Mouse (Mus musculus): ENCODE measurements around the gene Ttc41. TPM values are rescaled to one million over a fixed set of nuclear protein-coding genes. Genes with fewer than 3 reads are reported as not detected.

Ttc41 gene
- total RNA-seq, 2 experiments from 2014 or later: 1.9 to 2.3 TPM

- no peak for DNase-seq
- intact Hi-C loops (cut with DNase I): no loop called here
Observed at GRCm38 (mm10) chr10:86744306-86744705, 38.7 kb downstream of the Ttc41 start.

DNA sequence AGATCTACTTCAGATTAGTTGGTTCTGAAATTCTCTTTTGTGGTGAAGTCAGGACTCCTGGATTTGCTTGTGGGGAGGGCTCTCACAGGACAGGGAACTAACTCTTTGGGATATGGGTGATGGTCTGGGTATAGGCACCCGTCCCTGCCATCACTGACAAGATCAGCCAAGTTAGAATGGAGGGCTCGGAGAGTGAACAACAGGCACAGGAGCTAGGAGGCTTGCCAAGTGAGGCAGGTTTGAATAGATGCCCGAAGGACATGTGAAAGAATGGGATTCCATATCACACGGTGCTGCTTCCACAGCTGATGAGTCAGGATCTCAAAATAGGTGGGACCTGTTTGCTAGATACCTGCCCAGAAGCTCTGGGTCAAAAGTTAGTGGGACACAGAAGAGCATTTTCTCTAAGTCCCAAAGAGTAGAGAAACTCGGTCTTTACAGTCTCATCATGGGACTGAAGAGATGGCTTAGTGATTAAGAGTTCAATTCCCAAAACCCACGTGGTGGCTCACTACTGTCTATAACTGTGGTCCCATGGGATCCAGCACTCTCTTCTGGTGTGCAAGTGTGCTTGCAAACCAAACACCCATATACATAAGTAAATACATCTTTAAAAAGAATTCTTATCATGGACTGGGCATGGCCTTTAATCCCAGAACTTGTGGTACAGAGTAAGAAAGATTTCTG lies 50.3 kb downstream of the Ttc41 start:
- DNase-seq: no peak
- intact Hi-C loops (cut with DNase I): no loop called here

DNA sequence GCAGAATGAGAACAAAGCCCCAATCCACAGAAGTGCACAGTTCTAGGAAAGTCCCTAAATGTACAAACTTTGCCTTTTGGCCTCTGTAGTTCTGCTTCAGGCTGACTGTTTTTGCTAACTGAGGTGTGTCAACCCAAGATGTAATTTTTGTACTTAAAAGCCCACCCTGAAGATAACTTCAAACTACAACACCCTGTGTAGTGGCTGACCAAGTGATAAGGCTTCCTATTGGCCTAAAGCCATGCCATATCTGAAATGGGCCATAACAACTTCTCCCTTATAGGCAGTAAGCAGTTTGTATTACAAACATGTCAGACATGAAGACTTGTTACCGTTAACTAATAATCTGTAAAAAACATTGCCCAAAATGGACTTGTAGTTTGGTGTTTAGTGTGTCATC lies 52.1 kb downstream of the Ttc41 start:
- intact Hi-C loops (cut with DNase I): no loop called here
- DNase-seq: no peak

GRCm38 (mm10) chr10:86758211-86758610 lies 52.6 kb downstream of the Ttc41 start:
- DNase-seq: no peak
- intact Hi-C loops (cut with DNase I): no loop called here

DNA sequence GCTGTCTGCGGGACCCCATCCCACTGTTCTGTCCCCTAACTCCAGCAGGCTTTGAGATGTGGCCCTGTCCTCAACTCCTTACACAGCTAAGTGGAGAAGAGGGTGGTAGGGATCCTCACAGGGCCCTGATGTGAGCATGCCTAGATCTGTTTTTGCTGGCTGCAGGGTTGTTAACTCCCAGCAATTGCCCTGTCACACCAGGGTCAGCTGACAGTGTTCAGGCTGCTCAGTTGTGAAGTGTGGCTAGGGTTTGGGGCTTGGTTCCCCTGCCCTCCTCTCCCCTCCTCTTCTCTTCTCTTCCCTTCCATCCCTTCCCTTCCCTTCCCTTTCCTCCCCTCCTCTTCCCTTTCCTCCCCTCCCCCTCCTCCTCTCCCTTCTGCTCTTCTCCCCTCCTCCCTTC lies 55.6 kb downstream of the Ttc41 start:
- no peak for DNase-seq
- intact Hi-C loops (cut with DNase I): no loop called here

DNA sequence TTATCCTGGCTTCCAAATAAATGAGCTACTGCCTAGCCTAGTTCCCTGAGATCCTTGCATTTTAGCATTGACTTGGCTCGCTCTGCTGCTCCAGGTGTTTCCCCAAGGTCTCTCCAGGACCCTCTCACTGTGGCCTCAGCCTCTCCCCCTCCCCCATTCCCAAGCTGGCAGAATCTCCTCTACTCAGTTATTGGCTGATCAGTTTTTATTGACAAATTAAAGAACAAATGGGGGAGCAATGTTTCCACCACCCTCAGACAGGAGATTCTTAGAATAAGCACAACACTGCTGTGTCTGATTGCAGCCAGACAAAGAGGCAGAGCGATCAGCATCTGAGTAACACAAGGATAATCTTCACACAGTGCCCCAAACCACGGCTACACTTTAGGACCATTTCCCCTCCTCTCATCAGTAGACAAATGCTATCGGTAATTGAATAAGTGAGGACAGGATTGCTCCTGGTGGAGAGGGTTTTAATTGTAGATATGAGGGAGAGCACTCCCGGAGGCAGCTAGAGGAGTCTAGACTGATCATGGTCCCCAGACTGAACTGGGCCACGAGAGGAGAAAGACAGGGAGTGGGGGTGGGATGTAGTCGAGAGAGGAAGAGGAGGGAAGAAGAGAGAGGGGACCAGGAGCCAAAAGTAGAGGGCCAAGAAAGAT lies 56.2 kb downstream of the Ttc41 start:
- intact Hi-C loops (cut with DNase I): no loop called here
- no peak for DNase-seq

DNA sequence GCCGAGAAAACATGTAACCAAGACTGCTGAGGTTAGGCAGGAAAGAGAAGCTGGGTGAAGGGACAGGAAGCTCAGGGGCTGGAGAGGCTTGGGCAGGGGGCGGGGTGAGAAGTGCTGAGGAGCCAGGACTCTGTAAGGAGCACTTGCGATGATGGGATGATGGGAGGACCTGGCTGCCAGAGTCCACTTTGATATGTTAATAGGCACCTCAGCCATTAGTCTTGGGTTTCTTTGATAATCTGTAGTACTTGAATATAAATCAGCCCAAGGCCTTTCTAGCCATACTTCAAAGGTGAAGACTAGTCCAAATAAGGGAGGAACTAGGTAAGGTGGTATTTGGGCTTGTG lies 56.7 kb downstream of the Ttc41 start:
- no peak for DNase-seq
- intact Hi-C loops (cut with DNase I): no loop called here

- DNase-seq: no peak
- intact Hi-C loops (cut with DNase I): no loop called here
Observed at GRCm38 (mm10) chr10:86763672-86764071, 58.1 kb downstream of the Ttc41 start, which contains the start of gene Gm49358. Gm49358 (plus strand) TSS chr10:86763972.

DNA sequence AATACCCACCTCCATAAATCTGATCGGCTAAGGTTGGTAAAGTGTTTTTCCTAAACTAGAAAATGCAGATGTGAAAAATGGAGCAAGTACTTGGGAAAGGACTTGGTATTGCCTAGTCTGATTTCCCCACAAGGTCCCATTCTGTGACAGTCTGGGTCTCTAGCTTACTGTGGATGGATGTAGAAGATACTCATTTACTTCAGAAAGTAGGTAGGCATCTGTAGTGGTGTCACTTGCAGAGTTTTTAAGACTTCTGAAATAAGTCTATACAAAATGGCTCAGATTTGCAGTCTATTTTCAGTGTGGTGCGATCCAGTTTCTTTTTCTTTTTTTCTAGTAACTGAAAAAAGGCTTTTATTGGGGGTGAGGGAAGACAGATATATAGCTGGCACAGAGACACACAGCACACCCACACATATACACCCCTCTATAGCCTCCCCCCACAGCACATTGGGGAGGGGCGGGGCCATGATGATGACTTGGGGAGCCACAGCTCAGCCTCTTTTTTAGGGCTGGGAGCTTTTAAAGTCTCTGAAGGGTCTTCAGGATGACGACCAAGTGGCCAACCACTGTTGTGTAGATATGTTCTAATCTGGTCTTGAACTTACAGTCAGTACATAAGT lies 59.8 kb downstream of the Ttc41 start:
- no peak for DNase-seq
- intact Hi-C loops (cut with DNase I): no loop called here

- DNase-seq: no peak
- intact Hi-C loops (cut with DNase I): no loop called here
Observed at GRCm38 (mm10) chr10:86769216-86769615, 63.6 kb downstream of the Ttc41 start.

DNA sequence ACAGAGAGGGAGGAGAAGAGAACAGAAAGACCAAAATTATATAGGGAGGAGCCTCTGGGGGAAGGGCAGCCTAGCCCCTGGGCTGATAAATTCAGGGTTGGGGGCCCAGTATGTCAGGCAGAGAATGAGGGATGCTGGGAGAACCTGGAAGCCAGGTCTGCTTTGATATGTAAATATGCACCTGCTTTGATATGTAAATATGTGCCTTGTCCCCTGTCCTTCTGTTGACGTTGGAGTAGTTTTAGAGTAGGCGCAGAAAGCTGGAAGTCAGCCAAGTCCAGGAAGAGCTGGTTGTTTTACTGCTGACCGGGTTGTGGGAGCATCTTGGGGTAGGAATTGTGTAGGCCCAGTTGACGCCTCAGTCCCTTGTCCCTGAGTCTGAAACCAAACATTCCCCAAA lies 64.2 kb downstream of the Ttc41 start:
- intact Hi-C loops (cut with DNase I): no loop called here
- peak; percentile 24 for DNase-seq

DNA sequence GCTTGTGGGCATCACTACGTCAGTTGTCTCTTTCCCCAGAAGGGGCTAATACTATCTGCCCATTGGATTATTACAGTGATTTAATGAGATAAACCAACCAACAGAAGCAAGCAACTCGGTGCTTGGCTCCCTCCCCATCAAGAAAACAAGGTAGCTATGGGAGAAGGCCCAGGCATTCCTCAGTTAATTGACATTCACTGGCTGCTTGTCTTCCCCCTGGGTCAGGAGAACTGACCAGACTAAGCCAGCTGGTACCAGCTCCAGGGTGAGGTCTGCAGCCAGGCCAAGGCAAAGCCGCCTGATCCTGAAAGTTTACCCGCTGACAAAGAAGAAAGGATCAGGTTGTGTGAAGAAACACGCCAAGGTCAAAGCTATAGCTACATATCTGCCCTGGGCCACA lies 66.1 kb downstream of the Ttc41 start:
- intact Hi-C loops (cut with DNase I): no loop called here
- DNase-seq: peak; percentile 39

- intact Hi-C loops (cut with DNase I): no loop called here
- DNase-seq: peak; percentile 81
Observed at GRCm38 (mm10) chr10:86772231-86772631, 66.6 kb downstream of the Ttc41 start.

GRCm38 (mm10) chr10:86773360-86773759 lies 67.7 kb downstream of the Ttc41 start:
- intact Hi-C loops (cut with DNase I): no loop called here

DNA sequence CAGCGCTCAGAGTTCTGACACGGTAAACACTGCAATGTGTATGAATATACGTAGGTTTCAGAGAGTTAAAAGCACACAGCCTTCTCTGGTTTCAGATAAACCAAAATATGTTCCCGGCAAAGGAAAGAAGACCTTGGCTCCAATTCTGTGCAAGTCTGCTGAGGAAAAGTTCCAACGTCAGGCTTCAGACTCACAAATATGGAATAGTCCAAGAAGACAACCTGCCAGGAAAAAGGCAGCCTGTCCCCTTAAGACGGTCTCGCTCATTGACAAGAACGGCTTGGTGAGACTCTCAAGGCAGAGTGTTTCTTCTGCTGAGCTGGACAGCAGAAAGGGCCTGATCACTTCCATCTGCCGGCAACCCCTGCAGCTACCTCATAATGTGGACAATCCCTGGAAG lies 70.7 kb downstream of the Ttc41 start:
- DNase-seq: no peak
- intact Hi-C loops (cut with DNase I): no loop called here

More at GRCm38 (mm10) chr10:86773360-86773759, 67.7 kb downstream of the Ttc41 start:
- no peak for DNase-seq

GRCm38 (mm10) chr10:86777614-86778319 lies 72.2 kb downstream of the Ttc41 start:
- intact Hi-C loops (cut with DNase I): no loop called here
- no peak for DNase-seq

DNA sequence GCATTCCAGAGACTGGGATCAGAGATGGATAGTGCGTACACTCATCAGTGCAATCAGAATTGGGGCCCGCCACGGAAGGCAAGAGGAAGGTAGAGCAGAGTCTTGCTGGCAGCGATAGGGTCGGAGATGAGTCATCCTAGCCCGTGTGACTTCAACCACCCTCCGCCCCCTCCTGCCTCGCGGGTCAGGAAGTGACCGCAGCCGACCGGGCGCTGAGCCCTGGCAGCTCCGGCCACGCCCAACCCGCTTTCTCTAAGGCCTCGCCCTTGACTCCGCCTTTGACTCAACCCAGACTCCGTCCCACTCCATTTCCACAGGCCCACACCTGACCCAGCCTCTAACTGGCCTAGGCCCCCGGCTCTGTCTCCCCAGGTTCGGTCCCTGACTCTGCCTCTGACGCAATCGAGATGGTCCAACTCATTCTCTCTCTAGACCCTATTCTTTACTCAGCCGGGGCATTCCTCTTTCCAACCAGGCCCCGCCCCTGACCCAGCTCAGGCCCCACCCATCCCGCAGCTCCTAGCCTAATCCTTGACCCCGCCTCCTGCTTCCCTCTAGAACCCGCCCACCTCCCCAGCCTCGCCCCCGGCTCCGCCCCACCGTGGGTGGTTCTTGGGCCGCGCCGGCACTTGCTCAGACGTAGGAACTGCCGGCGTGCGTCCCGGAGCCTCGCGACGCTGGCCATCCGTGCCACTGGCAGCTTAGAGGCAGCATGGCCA lies 72.9 kb downstream of the Ttc41 start, which contains the start of gene Nt5dc3:
TSS of gene Nt5dc3 (plus strand) at position 608 of the 719 bp plus-strand sequence.
- DNase-seq: peak; percentile 97
- intact Hi-C loops (cut with DNase I): no loop called here

DNA sequence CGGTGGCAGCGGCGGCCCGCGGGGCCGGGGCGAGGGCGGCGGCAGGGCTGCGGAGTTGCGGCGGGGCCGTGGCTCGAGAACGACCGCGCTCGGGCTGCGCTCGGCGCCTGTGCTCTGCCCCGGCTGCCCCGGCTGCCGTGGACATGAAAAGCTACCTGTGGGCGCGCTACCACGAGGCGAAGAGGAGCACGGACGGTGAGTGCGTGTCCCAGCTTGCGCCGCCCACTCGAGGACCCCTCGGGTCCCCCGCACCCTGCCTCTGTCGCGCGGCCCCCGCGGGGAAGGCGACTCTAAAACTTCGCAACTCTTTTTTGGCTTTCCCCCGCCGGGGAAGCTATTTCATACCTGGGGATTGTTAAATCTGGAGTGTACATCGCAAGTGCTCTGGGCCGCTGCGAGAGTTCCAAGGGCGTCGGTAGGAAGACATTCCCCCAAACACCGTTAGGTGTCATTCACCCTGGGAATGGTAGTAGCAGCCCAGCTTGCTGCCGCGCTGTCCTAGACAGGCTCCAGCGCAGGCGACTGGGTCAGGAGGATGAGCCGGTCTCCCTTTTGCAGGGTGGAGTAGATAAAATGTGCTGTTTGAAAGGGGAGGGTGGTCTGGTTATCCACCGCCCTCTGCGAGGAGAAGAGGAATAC lies 73.6 kb downstream of the Ttc41 start:
- intact Hi-C loops (cut with DNase I): no loop called here
- peak; percentile 25 for DNase-seq

- DNase-seq: no peak
- intact Hi-C loops (cut with DNase I): no loop called here
Observed at GRCm38 (mm10) chr10:86779816-86780500, 74.3 kb downstream of the Ttc41 start.

GRCm38 (mm10) chr10:86781641-86782040 lies 76.0 kb downstream of the Ttc41 start:
- intact Hi-C loops (cut with DNase I): no loop called here
- no peak for DNase-seq

All from left cerebral cortex, postnatal 4 days (tissue).